Mouse (Mus musculus) forelimb bud, embryonic 11.5 days (tissue): ENCODE measurements at regions not wholly inside any gene's neighbourhood (a gene's known extent, or its start where the extent isn't known, plus 50 kb on each side); places are given as distances from the start of the nearest gene placed in this dataset.

Experiments used
- DNase-seq: peaks from one replicate; pipeline ENCODE4 v3.0.0-alpha.2; 2012; ENCODE audit warnings: low read depth, low spot score

DNA sequence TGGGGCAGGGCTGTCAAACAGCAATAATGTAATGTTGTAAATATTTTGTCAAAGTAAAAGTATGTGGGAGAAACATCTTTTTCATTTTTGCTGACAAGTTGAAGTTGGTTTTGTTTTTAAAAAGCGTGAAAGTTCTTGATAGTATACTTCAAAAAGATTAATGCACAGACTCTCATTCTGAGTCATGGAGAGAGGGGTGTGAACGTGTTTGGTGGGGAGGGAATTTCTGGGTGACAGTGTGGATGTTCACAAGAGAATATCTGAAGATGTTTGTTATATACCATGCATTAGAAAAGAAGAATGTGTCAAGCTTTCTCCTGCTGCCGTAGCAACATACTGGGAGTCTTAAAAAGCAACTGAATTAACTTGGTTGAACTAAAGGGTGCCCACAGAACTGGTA, 57.0 kb downstream of the Rps29 start:
- no peak for DNase-seq

DNA sequence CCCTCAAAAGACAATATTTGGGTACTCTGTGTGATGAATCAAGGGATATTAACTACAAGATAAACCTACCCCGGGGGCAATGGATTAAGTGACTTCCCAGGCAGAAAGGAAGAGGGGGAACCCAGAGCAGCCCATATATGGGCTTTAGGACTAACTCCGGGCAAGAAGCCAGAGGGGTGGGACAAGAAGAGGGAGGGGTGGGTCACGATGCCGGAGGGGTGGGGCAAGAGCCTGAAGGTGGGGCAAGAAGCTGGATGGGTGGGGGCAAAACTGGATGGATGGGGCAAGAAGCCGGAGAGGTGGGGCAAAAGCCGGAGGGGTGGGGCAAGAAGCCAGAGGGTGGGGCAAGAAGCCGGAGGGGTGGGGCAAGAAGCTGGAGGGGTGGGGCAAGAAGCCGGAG, 64.1 kb downstream of the Rps29 start:
- no peak for DNase-seq

DNA sequence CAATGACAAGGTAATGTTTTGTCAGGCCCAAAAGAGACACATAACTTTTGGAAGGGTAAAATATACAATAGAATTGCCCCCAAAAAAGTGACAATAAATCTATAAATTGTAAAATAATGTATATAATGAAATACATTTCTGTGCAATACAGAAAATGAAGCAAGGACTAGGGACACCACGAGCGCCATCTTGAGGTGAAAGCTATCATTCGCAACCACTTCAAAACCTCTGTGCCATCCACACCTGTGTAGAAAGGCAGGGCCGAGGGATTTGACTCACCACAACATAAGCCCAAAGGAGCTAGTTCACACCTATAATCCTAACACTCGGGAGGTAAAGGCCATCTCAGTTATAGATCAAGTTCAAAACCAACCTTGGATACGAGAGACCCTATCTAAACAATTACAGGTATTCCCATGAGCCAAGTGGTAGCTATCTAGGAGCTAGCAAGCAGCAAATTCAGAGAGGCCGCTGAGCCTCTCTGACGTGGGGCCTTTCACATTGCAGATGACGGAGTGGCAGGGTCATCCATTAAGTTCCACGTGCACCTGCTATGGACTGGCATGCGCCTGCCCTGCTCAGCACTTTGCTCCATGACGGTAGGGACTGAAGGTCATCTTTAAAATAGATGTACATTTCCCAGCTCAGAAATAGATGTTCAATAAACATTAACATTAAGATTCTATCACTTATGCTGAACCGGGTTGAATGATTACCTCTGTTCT, 65.8 kb downstream of the Rps29 start:
- DNase-seq: no peak

DNA sequence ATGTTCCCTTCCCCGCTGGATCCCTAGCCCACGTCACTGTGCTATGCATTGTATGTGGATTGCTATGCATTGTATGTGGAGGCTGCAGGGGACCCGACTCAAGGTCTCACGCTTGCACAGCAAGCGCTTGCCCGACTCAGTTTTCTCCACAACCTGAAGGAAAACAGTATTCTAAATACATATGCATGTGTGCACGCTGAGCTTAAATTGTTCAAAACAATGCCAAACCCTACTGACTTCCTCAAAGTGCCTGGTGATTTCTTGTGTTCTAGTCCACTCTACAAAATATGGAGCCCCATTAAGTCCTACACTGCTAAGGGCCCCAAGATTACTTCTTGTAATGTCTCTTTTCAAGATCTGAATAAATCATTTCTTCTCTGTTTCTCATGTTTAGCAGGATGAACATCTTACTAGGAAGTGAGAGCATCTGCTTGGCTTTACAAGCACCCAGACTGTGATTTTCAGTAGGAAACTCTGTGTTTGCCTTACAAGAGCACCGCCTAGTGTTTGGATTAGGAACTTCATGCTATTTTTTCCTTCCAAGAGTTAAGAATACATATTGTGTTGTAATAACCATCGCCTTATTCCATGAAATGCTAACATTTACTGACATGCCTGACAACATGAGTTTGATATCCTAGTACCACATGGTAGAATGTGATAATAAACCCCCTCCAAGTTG, 70.9 kb downstream of the Rps29 start:
- DNase-seq: peak; percentile 78

DNA sequence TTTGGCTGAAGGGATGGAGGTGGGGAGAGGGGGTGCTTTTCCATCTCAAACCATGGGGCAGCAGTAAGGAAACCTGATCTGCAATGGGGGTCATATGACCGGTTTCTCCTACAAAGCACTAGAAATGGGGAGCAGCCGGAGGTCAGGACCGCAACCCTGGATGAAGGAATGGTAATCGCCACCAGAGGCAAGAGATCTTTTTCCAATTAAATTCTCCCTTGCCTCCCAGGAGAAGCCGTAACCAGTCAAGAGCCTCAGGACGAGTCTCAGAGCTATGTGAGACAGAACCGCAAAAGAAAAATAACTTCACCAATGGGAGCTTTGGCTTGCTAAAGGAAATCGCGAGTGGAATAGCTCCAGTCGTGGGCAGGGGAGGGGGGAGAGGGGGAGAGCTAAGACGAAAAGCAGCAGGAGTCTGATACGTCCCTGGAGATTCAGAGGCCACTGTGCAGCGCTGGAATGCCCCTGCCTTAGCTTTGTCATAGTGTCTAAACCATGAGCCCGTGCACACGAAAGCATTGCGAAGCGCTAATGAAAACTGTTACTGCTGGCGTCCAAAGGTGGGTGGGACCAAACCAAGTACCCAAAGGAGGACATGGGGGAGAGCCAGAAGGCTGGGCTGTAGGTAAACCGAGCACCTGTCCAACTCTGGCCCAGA, 73.3 kb downstream of the Rps29 start:
- peak; percentile 48 for DNase-seq

DNA sequence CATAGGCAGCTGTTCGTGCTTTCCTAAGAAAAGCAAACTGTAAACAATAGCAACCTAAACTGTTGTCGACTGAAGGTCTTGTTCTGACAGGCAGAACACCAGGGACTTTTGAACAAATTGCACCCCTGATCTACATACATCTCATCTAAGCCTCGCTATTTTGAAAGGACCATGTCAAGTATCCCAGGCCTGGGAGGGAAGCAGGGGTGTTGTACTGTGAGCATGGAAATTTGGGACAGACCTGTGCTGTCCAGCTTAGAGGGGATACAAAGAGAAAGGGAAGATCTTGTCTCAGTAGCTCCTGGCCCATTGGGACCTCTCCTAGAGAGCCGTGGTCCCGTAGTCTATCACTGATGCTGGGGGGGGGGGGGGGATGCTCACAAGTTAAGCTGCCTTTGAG, 74.3 kb downstream of the Rps29 start:
- DNase-seq: no peak

DNA sequence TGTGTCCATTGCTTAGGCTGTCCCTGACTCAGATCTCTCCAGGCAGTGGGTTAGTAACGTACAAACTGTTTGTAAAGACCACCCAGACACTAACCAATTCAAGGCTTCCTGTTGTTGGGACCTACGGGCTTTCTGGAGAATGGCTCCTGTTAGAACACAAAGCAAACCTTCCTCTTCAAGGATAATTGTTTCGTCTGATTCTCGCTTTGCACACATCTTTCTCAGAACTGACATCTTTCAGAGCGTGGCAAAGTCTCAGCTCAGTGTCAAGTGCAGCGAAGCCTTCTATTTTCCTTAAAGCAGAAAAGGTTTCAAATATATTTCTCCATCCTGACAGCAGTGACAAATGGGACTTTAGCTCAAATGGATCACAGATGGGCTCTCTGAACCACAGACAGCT, 76.9 kb downstream of the Rps29 start:
- no peak for DNase-seq

DNA sequence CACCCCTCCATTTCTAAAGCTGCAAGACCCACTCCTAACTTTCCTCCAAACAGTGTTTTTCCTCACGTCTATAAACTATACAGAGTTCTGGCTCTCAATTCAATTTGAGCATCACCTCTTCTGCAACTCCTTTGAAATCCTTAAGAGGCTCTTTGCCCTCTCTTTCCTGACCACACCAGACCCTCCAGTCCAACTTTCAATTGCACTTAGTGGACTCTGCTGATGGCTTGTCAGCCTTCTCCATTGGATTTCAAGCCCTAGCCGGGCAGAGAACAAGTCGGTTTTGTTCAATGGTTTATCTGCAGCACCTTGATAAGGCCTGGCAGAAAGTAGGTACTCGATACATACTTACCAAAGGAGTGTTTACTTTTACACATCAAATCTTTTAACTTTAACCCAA, 119.4 kb downstream of the Rps29 start:
- no peak for DNase-seq

DNA sequence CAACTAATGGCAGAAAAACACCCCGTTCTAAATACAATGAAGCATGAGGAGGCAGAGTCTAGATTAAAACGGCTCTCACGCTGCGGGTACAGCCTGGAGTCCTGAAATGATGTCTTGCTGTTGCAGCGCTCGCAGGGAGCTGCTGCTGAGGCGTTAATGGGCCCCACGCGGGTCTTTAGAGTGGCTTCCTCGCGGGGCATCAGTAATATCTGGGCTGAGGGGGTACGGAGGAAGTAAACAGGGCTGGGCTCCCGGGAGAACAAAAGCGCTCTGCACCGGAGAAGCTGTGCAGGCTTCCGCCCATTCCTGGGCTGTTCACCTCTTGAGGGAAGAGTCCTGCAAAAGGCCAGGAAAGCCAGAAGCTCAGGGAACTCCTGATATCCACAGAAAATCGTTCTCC, 135.4 kb downstream of the Rps29 start:
- DNase-seq: no peak

DNA sequence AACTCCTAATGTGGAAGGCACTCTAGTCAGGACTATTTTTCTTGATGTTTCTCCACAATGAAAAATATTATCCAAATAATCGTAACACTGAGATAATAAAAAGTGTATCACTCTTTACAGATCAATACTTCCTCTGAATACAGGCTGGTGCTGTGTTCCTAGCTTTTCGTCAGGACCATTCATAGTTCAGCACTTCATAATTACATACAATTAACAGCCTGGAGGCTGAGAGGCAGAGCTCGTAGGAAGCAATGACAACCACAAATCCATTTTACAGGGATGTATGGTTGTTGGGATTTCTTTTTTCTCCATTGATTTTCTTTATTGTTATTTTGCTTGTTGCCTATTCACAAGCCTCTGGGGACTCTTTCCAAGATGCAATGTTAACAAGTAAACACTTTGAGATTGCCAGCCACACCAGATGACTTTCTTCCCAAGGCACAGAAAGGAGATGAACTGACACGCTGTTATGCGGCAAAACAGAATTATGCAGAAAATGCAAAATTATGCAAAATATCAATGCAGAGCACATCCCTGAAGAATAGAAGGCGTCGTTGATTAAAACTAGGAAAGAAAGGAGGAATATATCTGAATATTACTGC, 142.2 kb downstream of the Rps29 start:
- DNase-seq: no peak

DNA sequence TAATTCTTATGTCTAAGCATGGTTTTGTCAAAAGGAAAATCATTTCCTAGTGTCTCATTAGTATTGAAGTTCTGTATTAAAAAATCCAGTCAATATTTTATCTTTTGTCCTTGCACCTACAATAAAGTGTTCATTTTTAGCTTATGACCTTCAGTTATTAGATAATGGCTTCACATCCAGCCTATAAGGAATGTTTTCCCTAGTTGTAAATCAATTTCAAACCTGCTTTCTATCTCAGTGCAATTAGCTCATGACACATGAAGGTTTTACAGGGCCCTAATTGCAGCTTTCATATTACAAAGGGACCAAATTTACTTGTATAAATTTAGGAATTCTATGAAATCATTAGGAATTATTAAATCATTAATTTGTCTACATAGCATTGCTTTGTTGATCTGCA, 153.8 kb downstream of the Rps29 start:
- no peak for DNase-seq

DNA sequence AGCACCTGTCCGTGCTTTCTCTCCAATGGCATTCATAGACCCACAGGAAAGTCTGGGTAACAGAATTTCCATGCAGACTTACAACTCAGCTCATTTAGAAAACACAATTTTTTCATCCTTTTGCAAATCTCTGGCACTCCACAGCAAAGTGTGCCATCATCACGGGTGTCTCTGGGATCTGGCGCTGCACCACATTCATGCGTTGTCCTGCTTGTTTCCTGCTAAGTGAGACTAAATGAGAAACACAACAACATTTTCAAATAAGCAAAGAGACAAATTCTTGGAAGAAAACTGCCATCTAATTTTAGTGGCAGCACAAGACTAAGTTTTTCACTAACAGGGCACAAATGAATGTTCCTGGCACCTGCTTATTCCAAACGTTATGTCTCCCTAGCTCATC, 156.9 kb downstream of the Rps29 start:
- no peak for DNase-seq

DNA sequence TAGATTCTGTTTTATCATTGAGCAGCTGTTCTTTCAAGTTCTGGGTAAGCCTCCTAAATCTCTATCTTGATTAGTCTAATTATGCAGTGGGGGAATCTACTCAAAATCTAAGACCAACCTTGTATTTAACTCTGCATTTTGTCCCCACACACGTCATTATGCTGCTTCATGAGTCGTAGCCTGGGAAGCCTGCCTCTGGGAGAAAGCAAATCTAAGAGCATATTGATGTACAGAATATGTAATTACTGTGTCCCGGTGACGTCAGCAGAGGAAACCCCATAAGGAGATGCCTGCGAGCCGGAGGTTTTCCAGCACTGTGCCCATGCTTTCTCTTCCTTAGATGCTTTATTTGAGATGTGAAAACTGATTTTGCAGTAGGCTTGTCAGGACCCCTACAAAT, 161.7 kb downstream of the Rps29 start:
- DNase-seq: no peak

DNA sequence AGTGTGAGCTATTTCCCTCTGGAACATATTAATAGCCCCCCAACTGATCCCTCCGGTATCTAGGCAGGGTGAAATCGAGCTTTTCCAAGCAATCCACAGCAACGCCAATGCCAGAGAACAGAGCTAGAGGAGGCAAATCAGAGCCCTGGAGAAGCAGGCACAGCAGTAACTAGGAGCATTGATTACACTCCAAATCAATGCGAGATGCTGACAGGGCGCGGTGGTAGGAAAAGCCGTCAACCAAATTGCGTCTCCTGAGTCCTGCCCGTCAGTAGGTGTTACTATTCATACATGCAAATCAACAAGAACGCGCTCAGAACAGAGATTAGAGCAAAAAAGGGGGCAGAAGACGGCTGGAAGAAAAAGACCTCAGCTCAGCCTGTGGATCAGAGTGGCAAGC, 162.2 kb downstream of the Rps29 start:
- no peak for DNase-seq

DNA sequence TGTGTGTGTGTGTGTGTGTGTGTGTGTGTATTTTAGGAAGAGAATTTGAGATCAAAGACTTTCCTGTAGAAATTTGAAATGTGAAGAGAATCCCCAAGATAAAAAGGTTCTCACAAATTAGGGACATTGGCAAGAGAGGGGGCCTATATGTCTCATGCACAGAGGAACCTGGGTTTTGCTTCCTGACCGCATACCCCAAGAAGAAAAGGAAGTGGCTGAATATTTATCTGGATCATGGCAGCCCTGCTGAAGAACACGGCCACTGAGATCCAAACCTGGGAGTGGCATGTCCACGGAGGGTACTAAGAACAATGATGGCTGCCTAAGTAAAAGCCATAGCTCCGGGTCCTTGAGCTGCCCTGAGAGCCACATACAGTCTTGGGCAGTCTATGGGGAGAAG, 178.3 kb downstream of the Rps29 start:
- no peak for DNase-seq

DNA sequence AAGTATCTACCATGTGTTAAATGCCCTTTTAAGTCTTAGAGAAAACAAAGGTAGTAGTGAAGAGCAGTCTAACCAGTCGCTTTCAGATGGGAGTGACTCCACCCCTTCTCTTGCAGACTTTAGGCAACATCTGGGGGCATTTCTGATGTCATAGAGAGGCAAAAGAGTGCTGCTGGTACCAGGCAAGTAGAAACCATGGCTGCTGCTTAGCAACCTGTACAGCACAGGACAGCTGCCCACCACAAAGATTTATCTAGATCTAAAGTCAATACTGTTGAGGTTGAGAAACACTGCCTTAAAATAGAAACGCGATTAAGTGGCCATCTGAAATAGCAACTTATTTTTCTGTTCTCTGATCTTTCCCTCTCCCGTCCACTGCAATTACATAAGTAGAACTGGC, 178.8 kb downstream of the Rps29 start:
- DNase-seq: no peak

DNA sequence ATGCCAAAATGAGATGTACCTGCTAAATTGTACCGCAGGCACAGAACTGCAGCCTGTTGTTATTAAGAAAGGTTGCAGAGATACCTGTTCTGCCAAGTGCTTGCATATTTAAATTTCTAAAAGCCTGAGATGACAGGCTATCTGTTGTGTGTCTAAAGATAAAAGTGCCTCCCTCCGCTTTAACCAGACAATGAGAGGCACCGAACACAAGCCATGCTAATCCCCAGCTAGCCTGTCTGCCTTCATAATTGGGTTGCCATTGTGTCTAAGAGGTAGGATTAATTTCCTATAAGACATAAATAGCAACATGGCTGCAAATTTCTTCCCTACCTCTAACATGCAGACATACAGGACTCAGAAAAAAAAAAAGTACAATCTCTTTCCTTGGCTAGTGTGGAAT, 179.8 kb downstream of the Rps29 start:
- DNase-seq: no peak

DNA sequence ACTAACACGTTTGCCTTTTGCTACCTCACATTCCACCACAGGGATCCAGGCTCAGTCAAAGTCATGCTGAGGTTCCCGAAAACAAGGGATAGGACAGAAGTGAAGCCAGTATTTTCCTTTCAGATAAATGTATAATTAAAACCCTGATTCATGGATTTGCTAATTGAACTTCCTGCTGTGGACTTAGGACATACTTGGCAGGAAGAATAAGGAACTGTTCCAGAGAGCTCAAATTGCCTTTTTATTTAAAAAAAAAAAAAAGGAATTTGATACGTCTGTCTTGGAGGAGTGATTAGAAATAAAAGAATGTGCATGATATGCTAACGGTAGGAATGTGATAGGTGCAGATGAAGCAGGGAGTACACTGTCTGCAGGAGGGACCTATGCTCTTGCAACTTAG, 181.7 kb downstream of the Rps29 start:
- no peak for DNase-seq

DNA sequence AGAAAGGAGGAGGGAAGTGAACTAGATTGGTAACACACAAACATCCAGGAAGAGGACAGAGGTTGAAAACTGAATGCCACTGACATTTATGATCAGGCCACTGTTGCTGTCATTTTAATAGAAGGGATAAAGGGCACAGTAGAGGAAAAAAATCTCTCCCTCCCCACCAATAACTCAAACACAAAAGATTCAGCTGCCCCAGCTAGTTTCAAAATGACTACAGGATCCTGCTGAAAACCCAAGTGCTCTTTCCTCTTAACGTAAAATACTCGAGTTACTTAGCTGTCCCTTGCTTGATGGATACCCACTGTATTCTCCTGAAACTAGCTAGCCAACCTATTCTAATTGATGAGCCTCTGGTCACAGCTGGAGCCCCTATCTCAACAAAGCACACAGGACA, 211.7 kb downstream of the Rps29 start:
- no peak for DNase-seq

DNA sequence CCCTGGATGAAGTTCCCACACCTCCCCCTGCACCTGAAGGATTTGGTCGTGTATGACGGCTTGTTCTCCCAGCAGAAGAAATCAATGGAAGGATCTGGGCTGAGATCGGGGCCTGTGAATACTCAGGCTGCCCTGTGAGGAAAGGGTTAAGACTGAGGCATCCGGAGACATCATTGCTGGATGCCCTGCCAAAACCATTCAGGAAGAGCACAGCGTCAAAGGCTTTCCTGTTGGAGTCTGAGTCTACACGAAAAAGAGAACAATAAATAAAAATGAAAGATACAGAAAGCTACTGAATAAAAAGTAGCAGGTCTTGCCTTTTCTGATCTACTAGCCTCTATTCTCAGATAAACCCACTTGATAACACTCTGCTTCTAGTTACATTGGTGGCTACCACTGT, 248.4 kb downstream of the Rps29 start:
- DNase-seq: no peak

DNA sequence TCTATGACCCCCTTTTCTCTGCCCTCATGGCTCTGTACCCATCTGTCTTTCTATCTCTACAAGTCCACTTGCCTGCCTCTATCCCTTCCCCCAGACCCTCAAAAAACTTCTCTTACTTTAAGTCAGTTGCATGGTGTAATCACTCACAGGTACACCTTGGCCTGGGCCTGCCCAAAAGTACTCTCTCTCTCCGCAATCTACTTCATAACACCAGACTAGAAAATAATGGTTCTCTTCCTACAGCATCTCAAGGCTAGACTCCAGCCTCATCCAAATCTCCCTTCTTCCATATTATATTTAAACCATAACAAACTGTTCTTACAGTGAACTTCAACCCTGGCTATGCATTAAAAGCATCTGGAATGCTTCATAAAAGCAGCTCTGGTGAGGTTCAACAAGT, 254.2 kb downstream of the Rps29 start:
- DNase-seq: no peak

DNA sequence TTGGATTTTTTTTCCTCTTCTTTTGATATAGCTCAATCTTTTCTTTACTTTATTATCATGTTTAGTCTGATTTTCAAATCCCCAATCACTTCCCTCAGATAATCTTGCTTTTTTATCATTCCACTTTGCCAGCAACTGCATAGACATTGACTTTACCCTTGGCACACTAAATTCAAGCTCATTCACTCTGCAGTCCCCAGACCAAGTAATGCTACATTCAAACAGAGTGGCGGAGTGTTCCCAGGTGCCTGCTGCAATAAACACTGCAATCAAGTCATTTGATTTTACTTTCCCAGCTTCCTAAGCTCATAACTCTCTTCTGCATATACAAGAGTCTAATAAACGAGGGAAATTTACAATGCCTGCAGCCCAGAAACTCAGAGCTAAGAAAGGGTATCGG, 269.8 kb downstream of the Rps29 start:
- no peak for DNase-seq

DNA sequence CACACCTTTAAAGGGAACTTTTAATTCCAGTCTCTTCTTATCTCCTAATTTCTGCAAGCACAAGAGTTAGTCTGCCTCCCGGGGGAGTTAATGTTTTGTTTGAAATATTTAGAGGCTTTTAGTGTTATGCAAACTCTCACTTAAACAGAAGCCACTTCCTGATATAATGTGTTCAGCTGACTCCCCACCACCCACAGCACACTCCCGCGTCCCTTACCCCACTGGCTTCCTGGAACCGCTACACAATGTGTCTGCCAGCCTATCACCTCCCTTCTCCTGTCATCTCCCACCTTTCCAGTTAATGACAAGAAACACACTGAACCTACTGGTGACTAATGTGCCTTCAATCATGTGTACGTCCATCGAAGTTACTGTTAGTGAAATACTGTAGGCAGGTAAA, 276.5 kb downstream of the Rps29 start:
- DNase-seq: no peak
